Mouse (Mus musculus) intestine, embryonic 14.5 days (tissue): ENCODE results near the gene Chm. TPM values are rescaled to one million over a fixed set of nuclear protein-coding genes. Genes with fewer than 3 reads are reported as not detected.
A peak's percentile ranks its signal among the peaks of the same experiment; 100 is the strongest.

Experiments used
- ATAC-seq: fragments of 200-750 bp; cut with Nextera tagmentation; replicated peaks from 2 replicates; pipeline ENCODE4 v1.8.0; 2017; ENCODE audit warnings: low read depth, moderate number of reproducible peaks, moderate TSS enrichment, moderate library complexity; ENCODE audit not compliant: low FRiP score, low TSS enrichment
- DNase-seq: peaks from one replicate; pipeline ENCODE4 v3.0.0-alpha.2; 2018; ENCODE audit warnings: low spot score
- H3K27ac ChIP-seq: fragments of 300-500 bp; sonication (generic); 2 replicates; pipeline ENCODE4 v1.5.1; 2014; ENCODE audit warnings: low read depth, mild to moderate bottlenecking, control low read depth
- H3K27me3 ChIP-seq: fragments of 300-500 bp; sonication (generic); replicated peaks from 2 replicates; pipeline ENCODE4 v1.6.1; 2014; ENCODE audit warnings: low read length, control low read depth; ENCODE audit not compliant: control insufficient read depth, insufficient read depth
- H3K36me3 ChIP-seq: fragments of 300-500 bp; sonication (generic); 2 replicates; pipeline ENCODE4 v1.6.1; 2014; ENCODE audit warnings: low read length, control low read depth; ENCODE audit not compliant: control insufficient read depth, insufficient read depth
- H3K4me1 ChIP-seq: fragments of 300-500 bp; sonication (generic); replicated peaks from 2 replicates; pipeline ENCODE4 v1.6.1; 2014; ENCODE audit warnings: low read length, control low read depth, mixed read lengths; ENCODE audit not compliant: control insufficient read depth, insufficient read depth
- H3K4me2 ChIP-seq: fragments of 300-500 bp; sonication (generic); 2 replicates; pipeline ENCODE4 v1.6.1; 2014; ENCODE audit warnings: low read length
- H3K4me3 ChIP-seq: fragments of 300-500 bp; sonication (generic); 2 replicates; pipeline ENCODE4 v1.5.1; 2014; ENCODE audit warnings: low read depth, low read length, control low read depth, mixed read lengths
- H3K9ac ChIP-seq: fragments of 300-500 bp; sonication (generic); 2 replicates; pipeline ENCODE4 v1.6.1; 2014; ENCODE audit warnings: mild to moderate bottlenecking, low read length
- H3K9me3 ChIP-seq: fragments of 300-500 bp; sonication (generic); 2 replicates; pipeline ENCODE4 v1.6.1; 2016; ENCODE audit warnings: low read length, control low read depth; ENCODE audit not compliant: control insufficient read depth
- WGBS: fragments of 180-500 bp; shearing (Covaris S2); extraction: QIAGEN DNeasy Blood & Tissue Kit; methylation state at CpG from one replicate; pipeline ENCODE4 v1.1.7; 2014; 5-methylcytosine and 5-hydroxymethylcytosine counted together
- microRNA counts: library from miRNA; unstranded; fragments of <30 nt; microRNA quantifications from one replicate; lab custom pipeline; 2016
- microRNA-seq: library from miRNA; unstranded; fragments of <30 nt; microRNA quantifications from one replicate; pipeline ENCODE4, GENCODE M21; 2016
- polyA plus RNA-seq: library from polyadenylated mRNA; unstranded; fragments of >200 nt; fragmentation: Nextera tagmentation; extraction: Ambion mirVana; gene quantifications from 2 replicates; pipeline ENCODE4 v1.2.1, GENCODE M21; 2014

Chm gene
- polyA plus RNA-seq, 1 experiment from 2014 or later, result 15.2 TPM

DNA sequence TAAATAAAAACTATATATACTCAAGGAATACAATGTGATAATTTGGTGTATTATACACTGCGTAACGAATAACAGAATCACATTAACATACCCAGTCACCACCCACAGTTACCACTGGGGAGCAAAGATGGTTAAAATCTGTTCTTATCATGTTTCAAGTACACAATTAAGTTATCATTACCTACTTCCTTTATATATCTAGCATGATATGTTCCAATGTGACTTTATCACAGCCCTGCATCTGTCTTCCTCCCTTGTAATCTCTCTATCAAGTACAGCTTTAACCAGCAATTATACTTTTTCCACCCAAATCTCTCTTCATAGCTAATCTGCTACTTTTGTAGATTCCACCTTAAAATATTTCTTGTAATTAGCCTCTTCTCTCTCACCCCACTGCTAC lies 109.3 kb downstream of the Chm start:
- WGBS, result 93% methylated on average over 2 of the region's 2 CpGs
- H3K27ac ChIP-seq, result no peak overlapping the region
- no peaks in the 10 kb centered on the region for H3K4me1 ChIP-seq
- H3K4me3 ChIP-seq, result no peak overlapping the region
- ATAC-seq, result no peak
- no peak for DNase-seq
- H3K9ac ChIP-seq, result no peak overlapping the region
- no peak overlapping the region for H3K4me2 ChIP-seq
- H3K27me3 ChIP-seq, result no peaks in the 10 kb centered on the region
- H3K36me3 ChIP-seq, result no peaks in the 10 kb centered on the region
- H3K9me3 ChIP-seq, result no peaks in the 10 kb centered on the region

DNA sequence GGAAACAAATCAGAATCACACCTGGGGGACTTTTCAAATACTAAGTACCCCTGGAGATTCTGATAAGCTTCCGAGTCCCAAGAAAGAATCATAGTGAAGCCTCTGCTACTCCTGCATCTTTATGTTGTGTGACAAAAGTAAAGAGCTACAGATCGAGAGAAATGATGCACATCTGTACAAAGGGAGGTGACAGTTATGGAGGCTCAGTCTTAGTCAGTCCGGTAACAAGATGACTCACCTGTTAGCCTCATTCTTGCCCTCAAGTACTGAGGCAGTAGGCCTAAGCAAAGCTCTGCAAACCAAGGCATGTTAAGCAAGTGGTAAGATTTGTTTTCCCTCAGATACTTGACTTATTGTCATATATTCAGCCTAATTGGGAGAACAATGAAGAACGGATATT lies 110.5 kb downstream of the Chm start:
- Histone ChIP-seq H3K27me3 (no peaks in the 10 kb centered on the region), H3K36me3 (no peaks in the 10 kb centered on the region), H3K4me2 (no peak overlapping the region), H3K9me3 (no peaks in the 10 kb centered on the region), H3K4me1 (no peaks in the 10 kb centered on the region), H3K4me3 (no peak overlapping the region), H3K9ac (no peak overlapping the region), H3K27ac (no peak overlapping the region)
- no peak for ATAC-seq
- DNase-seq, result no peak
- 89% methylated on average over 4 of the region's 4 CpGs for WGBS

DNA sequence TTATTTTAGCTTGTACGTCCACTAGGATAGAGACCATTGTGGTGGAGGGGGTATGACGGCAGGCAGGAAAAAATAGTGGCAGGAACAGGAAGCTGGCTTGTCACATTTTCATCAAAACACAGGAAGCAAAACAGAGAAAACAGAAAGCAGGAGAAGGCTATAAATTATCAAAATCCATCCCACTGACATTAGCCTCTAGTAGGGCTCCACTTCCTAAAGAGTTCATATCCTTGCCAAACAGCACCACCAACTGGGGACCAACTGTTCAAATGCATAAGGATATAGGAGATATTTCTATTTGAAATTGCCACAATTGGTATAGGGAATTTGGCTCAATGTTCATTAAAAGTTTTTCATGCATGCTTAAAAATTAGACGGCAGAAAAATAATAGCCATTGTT lies 181.7 kb downstream of the Chm start:
- H3K36me3 ChIP-seq, result no peaks in the 10 kb centered on the region
- no peak overlapping the region for H3K4me3 ChIP-seq
- H3K4me2 ChIP-seq, result no peak overlapping the region
- no peaks in the 10 kb centered on the region for H3K27me3 ChIP-seq
- WGBS, result 78% methylated on average over 3 of the region's 3 CpGs
- no peaks in the 10 kb centered on the region for H3K4me1 ChIP-seq
- DNase-seq (no peak), ATAC-seq (no peak)
- H3K9ac ChIP-seq, result no peak overlapping the region
- no peak overlapping the region for H3K27ac ChIP-seq
- no peaks in the 10 kb centered on the region for H3K9me3 ChIP-seq

DNA sequence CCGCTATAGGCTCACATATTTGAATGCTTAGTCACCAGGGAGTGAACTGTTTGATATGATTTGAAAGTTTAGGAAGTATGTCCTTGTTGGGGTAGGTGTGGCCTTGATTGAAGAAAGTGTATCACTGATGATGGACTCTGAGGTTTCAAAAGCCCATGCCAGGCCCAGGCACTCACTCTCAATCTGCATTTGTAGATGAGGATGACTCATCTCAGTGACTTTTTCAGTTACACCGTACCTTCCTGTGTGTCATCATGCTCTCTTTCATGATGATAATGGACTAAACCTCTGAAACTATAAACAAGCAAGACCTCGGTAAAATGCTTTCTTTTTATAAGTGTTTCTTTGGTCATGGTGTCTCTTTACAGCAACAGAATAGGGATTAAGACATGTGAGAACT lies 183.1 kb downstream of the Chm start:
- Histone ChIP-seq H3K9ac (no peak overlapping the region), H3K36me3 (no peaks in the 10 kb centered on the region), H3K9me3 (no peaks in the 10 kb centered on the region), H3K27ac (no peak overlapping the region), H3K27me3 (no peaks in the 10 kb centered on the region), H3K4me3 (no peak overlapping the region), H3K4me2 (no peak overlapping the region), H3K4me1 (no peaks in the 10 kb centered on the region)
- DNase-seq, result no peak
- WGBS, result 70% methylated on average over 3 of the region's 3 CpGs
- no peak for ATAC-seq

MicroRNA genes within 50 kb of the gene (microRNA counts, 519-probe panel; counts per million panel counts)
- 3,901 counts per million, percentile 58 among the panel's probes with 10 or more counts for microRNA mmu-miR-361 (lab: Ali Mortazavi, UCI)

Small RNA genes lying within 50 kb of the gene (microRNA-seq; reads per million reads assigned to microRNA genes)
- 2,994 reads per million, percentile 87 among the genes with 10 or more reads in this experiment for gene Mir361

Other genes with a start within 250 kb of the Chm start
- 5.2 and 6.9 TPM in 2 replicates for gene Dach2, start 112.0 kb upstream of the Chm start, polyA plus RNA-seq